Mouse (Mus musculus): Measurements from ENCODE around the gene Hspb1. TPM values are rescaled to one million over a fixed set of nuclear protein-coding genes. Genes with fewer than 3 reads are reported as not detected.

Hspb1 gene
- polyA plus RNA-seq, 1 experiment = 51.0 TPM

DNA sequence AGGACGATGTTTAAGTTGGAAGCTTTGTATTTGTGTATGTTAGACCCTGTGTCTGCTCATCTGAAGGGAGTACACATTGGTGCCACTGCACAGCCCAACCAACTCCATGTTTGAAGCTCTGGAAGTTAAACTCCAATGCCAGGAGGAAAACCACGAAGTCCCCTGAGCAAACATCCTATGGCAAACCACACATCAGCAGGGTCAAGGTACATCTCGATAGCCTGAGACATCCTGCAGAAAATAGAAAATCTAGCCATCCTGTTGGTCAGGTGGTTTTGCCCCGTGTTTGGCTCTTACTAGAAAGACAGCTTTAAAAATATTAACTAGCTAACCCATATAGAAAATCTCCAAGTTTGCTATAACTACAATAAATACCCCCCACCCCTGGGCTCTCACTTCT is 11.3 kb downstream of the Hspb1 start:
- Histone ChIP-seq H3K36me3 (ENCODE audit: control insufficient read depth, insufficient read depth, low read length) (no peaks in the 10 kb centered on the region), H3K27me3 (ENCODE audit: control insufficient read depth, insufficient read depth, low read length) (no peaks in the 10 kb centered on the region), H3K4me3 (ENCODE audit: control insufficient read depth, low read depth, low read length) (no peak overlapping the region), H3K27ac (ENCODE audit: control insufficient read depth, insufficient read depth, low read depth, low read length) (no peak overlapping the region), H3K4me1 (ENCODE audit: control insufficient read depth, insufficient read depth, low read length) (peaks cover 5% of the 10 kb centered on the region)
- TF ChIP-seq CTCF (IDR thresholded peaks at IDR 0.05; ENCODE audit: control insufficient read depth, insufficient read depth, insufficient replicate concordance, low read depth, low read length) = no peak
- TF ChIP-seq POLR2A (IDR thresholded peaks at IDR 0.05; ENCODE audit: control insufficient read depth, low read depth, low read length) = no peak

DNA sequence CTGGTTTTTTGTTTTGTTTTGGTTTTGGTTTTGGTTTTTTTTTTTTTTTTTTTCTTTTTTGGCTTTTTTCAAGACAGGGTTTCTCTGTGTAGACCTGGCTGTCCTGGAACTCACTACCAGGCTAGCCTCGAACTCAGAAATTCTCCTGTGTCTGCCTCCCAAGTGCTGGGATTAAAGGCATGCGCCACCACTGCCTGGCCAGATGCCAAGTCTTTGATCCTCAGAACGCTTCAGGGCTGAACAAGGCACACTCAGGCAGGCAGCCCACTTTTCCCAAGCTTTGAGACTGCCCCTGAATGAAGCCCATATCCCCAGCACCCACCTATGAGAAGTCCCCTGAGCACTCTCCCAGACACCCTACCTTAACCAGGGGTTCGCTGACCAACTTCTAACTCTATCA is 12.1 kb downstream of the Hspb1 start:
- Histone ChIP-seq H3K36me3 (ENCODE audit: control insufficient read depth, insufficient read depth, low read length) (no peaks in the 10 kb centered on the region), H3K27me3 (ENCODE audit: control insufficient read depth, insufficient read depth, low read length) (no peaks in the 10 kb centered on the region), H3K27ac (ENCODE audit: control insufficient read depth, insufficient read depth, low read depth, low read length) (no peak overlapping the region), H3K4me3 (ENCODE audit: control insufficient read depth, low read depth, low read length) (no peak overlapping the region), H3K4me1 (ENCODE audit: control insufficient read depth, insufficient read depth, low read length) (peaks cover 5% of the 10 kb centered on the region)
- TF ChIP-seq POLR2A (IDR thresholded peaks at IDR 0.05; ENCODE audit: control insufficient read depth, low read depth, low read length) = no peak
- no peak for TF ChIP-seq CTCF (IDR thresholded peaks at IDR 0.05; ENCODE audit: control insufficient read depth, insufficient read depth, insufficient replicate concordance, low read depth, low read length)

DNA sequence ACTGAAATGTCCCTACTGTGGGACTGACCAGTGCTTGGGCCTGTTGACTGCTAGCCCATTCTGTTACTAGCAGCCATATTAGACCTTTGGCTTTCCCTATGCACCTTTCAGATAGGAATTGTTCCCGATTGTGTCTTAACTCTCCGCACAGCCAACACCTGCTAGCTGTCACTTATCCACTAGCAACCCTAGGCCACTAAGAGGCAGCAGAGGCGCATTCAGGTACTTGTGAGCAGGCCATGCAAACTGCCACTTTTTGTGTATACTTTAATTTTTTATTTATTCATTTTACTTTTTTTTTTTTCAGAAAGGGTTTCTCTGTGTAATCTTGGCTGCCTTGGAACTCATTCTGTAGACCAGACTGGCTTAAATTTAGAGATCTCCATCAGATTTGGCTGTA is 13.0 kb downstream of the Hspb1 start:
- Histone ChIP-seq H3K4me1 (ENCODE audit: control insufficient read depth, insufficient read depth, low read length) (peaks cover 5% of the 10 kb centered on the region), H3K27ac (ENCODE audit: control insufficient read depth, insufficient read depth, low read depth, low read length) (no peak overlapping the region)
- 0 out of 2 replicates have a peak, but pooled peaks have one; percentile 9 for TF ChIP-seq CTCF (IDR thresholded peaks at IDR 0.05; ENCODE audit: control insufficient read depth, insufficient read depth, insufficient replicate concordance, low read depth, low read length)
- no peak for TF ChIP-seq POLR2A (IDR thresholded peaks at IDR 0.05; ENCODE audit: control insufficient read depth, low read depth, low read length)

GRCm38 (mm10) chr5:135901354-135902095 is 13.8 kb downstream of the Hspb1 start:
- no peak overlapping the region for H3K27ac ChIP-seq (ENCODE audit: control insufficient read depth, insufficient read depth, low read depth, low read length)
- H3K27me3 ChIP-seq (ENCODE audit: control insufficient read depth, insufficient read depth, low read length) = no peaks in the 10 kb centered on the region
- TF ChIP-seq CTCF (IDR thresholded peaks at IDR 0.05; ENCODE audit: control insufficient read depth, insufficient read depth, insufficient replicate concordance, low read depth, low read length) (peak; percentile 63; the same call in 1 of the 2 replicates), POLR2A (IDR thresholded peaks at IDR 0.05; ENCODE audit: control insufficient read depth, low read depth, low read length) (no peak)
- no peaks in the 10 kb centered on the region for H3K36me3 ChIP-seq (ENCODE audit: control insufficient read depth, insufficient read depth, low read length)
- peaks cover 5% of the 10 kb centered on the region for H3K4me1 ChIP-seq (ENCODE audit: control insufficient read depth, insufficient read depth, low read length)
- H3K4me3 ChIP-seq (ENCODE audit: control insufficient read depth, low read depth, low read length) = no peak overlapping the region

More for the DNA sequence above, 13.0 kb downstream of the Hspb1 start:
- H3K27me3 ChIP-seq (ENCODE audit: control insufficient read depth, insufficient read depth, low read length) = no peaks in the 10 kb centered on the region
- no peak overlapping the region for H3K4me3 ChIP-seq (ENCODE audit: control insufficient read depth, low read depth, low read length)
- H3K36me3 ChIP-seq (ENCODE audit: control insufficient read depth, insufficient read depth, low read length) = no peaks in the 10 kb centered on the region

GRCm38 (mm10) chr5:135903058-135903457 is 15.3 kb downstream of the Hspb1 start:
- Histone ChIP-seq H3K27ac (ENCODE audit: control insufficient read depth, insufficient read depth, low read depth, low read length) (no peak overlapping the region), H3K27me3 (ENCODE audit: control insufficient read depth, insufficient read depth, low read length) (no peaks in the 10 kb centered on the region), H3K36me3 (ENCODE audit: control insufficient read depth, insufficient read depth, low read length) (no peaks in the 10 kb centered on the region), H3K4me1 (ENCODE audit: control insufficient read depth, insufficient read depth, low read length) (peaks cover 3% of the 10 kb centered on the region), H3K4me3 (ENCODE audit: control insufficient read depth, low read depth, low read length) (peak overlapping the region; percentile 74)
- no peak for TF ChIP-seq CTCF (IDR thresholded peaks at IDR 0.05; ENCODE audit: control insufficient read depth, insufficient read depth, insufficient replicate concordance, low read depth, low read length)
- no peak for TF ChIP-seq POLR2A (IDR thresholded peaks at IDR 0.05; ENCODE audit: control insufficient read depth, low read depth, low read length)

DNA sequence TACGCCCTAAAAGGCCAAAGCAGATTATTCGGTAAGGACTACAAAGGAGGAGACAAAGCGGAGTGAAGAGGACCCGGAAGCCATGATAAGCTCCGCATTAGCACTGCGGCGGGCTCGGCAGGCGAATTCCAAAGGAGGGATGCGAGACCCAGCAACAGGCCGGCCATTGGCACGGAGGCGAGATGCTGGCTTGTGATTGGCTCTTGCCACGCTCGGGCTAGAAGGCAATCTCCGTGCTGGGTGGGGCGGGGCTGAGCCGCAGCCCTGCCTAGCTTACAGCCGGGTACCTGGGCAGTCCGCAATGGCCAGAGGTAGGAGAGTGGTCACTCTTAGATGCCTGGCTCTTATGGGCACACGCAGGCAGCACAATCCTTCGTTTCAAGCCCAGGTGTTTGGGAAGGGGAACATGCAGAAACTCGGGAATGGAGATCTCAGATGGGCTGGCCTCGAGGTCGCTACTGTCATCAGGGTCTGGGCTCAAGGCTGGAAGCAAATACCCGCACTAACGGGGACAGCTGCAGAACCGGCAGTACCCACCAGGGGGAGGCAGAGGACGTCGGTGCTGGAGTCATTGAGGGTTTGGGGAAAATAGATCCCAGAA is 15.9 kb downstream of the Hspb1 start:
- H3K36me3 ChIP-seq (ENCODE audit: control insufficient read depth, insufficient read depth, low read length) = no peaks in the 10 kb centered on the region
- H3K27me3 ChIP-seq (ENCODE audit: control insufficient read depth, insufficient read depth, low read length) = no peaks in the 10 kb centered on the region
- peaks cover 3% of the 10 kb centered on the region for H3K4me1 ChIP-seq (ENCODE audit: control insufficient read depth, insufficient read depth, low read length)
- TF ChIP-seq POLR2A (IDR thresholded peaks at IDR 0.05; ENCODE audit: control insufficient read depth, low read depth, low read length) (peak; percentile 50; the same call in 1 of the 2 replicates), CTCF (IDR thresholded peaks at IDR 0.05; ENCODE audit: control insufficient read depth, insufficient read depth, insufficient replicate concordance, low read depth, low read length) (peak; percentile 93)
- peak overlapping the region; percentile 74 for H3K4me3 ChIP-seq (ENCODE audit: control insufficient read depth, low read depth, low read length)
- H3K27ac ChIP-seq (ENCODE audit: control insufficient read depth, insufficient read depth, low read depth, low read length) = no peak overlapping the region; the same call in 1 of the 2 replicates

- no peak for TF ChIP-seq CTCF (IDR thresholded peaks at IDR 0.05; ENCODE audit: control insufficient read depth, insufficient read depth, insufficient replicate concordance, low read depth, low read length)
- TF ChIP-seq POLR2A (IDR thresholded peaks at IDR 0.05; ENCODE audit: control insufficient read depth, low read depth, low read length) = no peak
- peaks cover 3% of the 10 kb centered on the region for H3K4me1 ChIP-seq (ENCODE audit: control insufficient read depth, insufficient read depth, low read length)
- no peaks in the 10 kb centered on the region for H3K27me3 ChIP-seq (ENCODE audit: control insufficient read depth, insufficient read depth, low read length)
- H3K4me3 ChIP-seq (ENCODE audit: control insufficient read depth, low read depth, low read length) = no peak overlapping the region
- no peak overlapping the region for H3K27ac ChIP-seq (ENCODE audit: control insufficient read depth, insufficient read depth, low read depth, low read length)
- H3K36me3 ChIP-seq (ENCODE audit: control insufficient read depth, insufficient read depth, low read length) = no peaks in the 10 kb centered on the region
These were observed 16.5 kb downstream of the Hspb1 start for GRCm38 (mm10) chr5:135904259-135904658.

Measured in testis, adult 2 months (tissue).